Mouse (Mus musculus) megakaryocyte, embryonic 14.5 days (primary cell): ENCODE data around the gene Grip1. TPM values are rescaled to one million over a fixed set of nuclear protein-coding genes. Genes with fewer than 3 reads are reported as not detected.

Experiments used
- H3K27me3 ChIP-seq: replicated peaks from 2 replicates; pipeline ENCODE3; 2012; ENCODE audit warnings: inconsistent platforms
- H3K36me3 ChIP-seq: replicated peaks from 2 replicates; pipeline ENCODE3; 2012; ENCODE audit warnings: low read length, inconsistent platforms, mixed read lengths
- H3K4me1 ChIP-seq: 2 replicates; pipeline ENCODE4 v1.6.1; 2012; ENCODE audit warnings: inconsistent platforms
- H3K4me3 ChIP-seq: replicated peaks from 2 replicates; pipeline ENCODE3; 2012; ENCODE audit warnings: moderate library complexity, mild to moderate bottlenecking, inconsistent platforms
- H3K9me3 ChIP-seq: 2 replicates; pipeline ENCODE4 v1.6.1; 2012; ENCODE audit warnings: inconsistent platforms
- FLI1 ChIP-seq: IDR thresholded peaks from 2 replicates; pipeline ENCODE4 v1.6.1; 2012; ENCODE audit warnings: low read length, inconsistent platforms, mixed read lengths
- GATA1 ChIP-seq: IDR thresholded peaks from 3 replicates; pipeline ENCODE4 v1.6.1; 2012; ENCODE audit warnings: mixed read lengths, low read length, inconsistent platforms, borderline replicate concordance
- polyA plus RNA-seq: library from polyadenylated mRNA; stranded (reverse); fragments of >175 nt; gene quantifications from 2 replicates; pipeline ENCODE4 v1.2.3, GENCODE M21; 2012; ENCODE audit warnings: low replicate concordance; ENCODE audit not compliant: insufficient read depth

Grip1 gene
- polyA plus RNA-seq, 1 experiment, result 0.08 TPM

GRCm38 (mm10) chr10:119486936-119487335, 33.3 kb downstream of the Grip1 start:
- Histone ChIP-seq H3K4me1 (no peaks in the 10 kb centered on the region), H3K4me3 (no peak overlapping the region), H3K9me3 (peaks cover 10% of the 10 kb centered on the region; the same call in 1 of the 2 replicates), H3K36me3 (no peaks in the 10 kb centered on the region), H3K27me3 (no peaks in the 10 kb centered on the region)
- TF ChIP-seq GATA1, result no peak
- no peak for TF ChIP-seq FLI1

- H3K27me3 ChIP-seq, result no peaks in the 10 kb centered on the region
- H3K4me3 ChIP-seq, result no peak overlapping the region
- peaks cover 12% of the 10 kb centered on the region for H3K9me3 ChIP-seq
- H3K36me3 ChIP-seq, result no peaks in the 10 kb centered on the region
- no peak for TF ChIP-seq FLI1
- TF ChIP-seq GATA1, result no peak
- H3K4me1 ChIP-seq, result no peaks in the 10 kb centered on the region
Observed at GRCm38 (mm10) chr10:119490831-119491230, 37.2 kb downstream of the Grip1 start.

- no peaks in the 10 kb centered on the region for H3K36me3 ChIP-seq
- no peak for TF ChIP-seq FLI1
- TF ChIP-seq GATA1, result no peak
- no peaks in the 10 kb centered on the region for H3K27me3 ChIP-seq
- no peaks in the 10 kb centered on the region for H3K4me1 ChIP-seq
- H3K4me3 ChIP-seq, result no peak overlapping the region
- peaks cover 39% of the 10 kb centered on the region for H3K9me3 ChIP-seq
Observed at GRCm38 (mm10) chr10:119495317-119495716, 41.7 kb downstream of the Grip1 start.

- Histone ChIP-seq H3K4me3 (no peak overlapping the region), H3K4me1 (no peaks in the 10 kb centered on the region), H3K27me3 (no peaks in the 10 kb centered on the region), H3K9me3 (peaks cover 43% of the 10 kb centered on the region), H3K36me3 (no peaks in the 10 kb centered on the region)
- TF ChIP-seq FLI1, result no peak
- no peak for TF ChIP-seq GATA1
Observed at GRCm38 (mm10) chr10:119496221-119496620, 42.6 kb downstream of the Grip1 start.

- no peaks in the 10 kb centered on the region for H3K27me3 ChIP-seq
- H3K4me1 ChIP-seq, result no peaks in the 10 kb centered on the region
- H3K9me3 ChIP-seq, result peaks cover 22% of the 10 kb centered on the region
- H3K36me3 ChIP-seq, result no peaks in the 10 kb centered on the region
- no peak overlapping the region for H3K4me3 ChIP-seq
- TF ChIP-seq GATA1 (no peak), FLI1 (no peak)
Observed at GRCm38 (mm10) chr10:119521686-119522085, 68.1 kb downstream of the Grip1 start.

GRCm38 (mm10) chr10:119525730-119526129, 72.1 kb downstream of the Grip1 start:
- TF ChIP-seq FLI1, result no peak
- TF ChIP-seq GATA1, result no peak

GRCm38 (mm10) chr10:119534852-119535251, 81.2 kb downstream of the Grip1 start:
- Histone ChIP-seq H3K4me1 (no peaks in the 10 kb centered on the region), H3K36me3 (no peaks in the 10 kb centered on the region), H3K4me3 (no peak overlapping the region), H3K27me3 (no peaks in the 10 kb centered on the region), H3K9me3 (peaks cover 23% of the 10 kb centered on the region)
- TF ChIP-seq FLI1, result no peak
- TF ChIP-seq GATA1, result no peak

More at GRCm38 (mm10) chr10:119525730-119526129, 72.1 kb downstream of the Grip1 start:
- no peak overlapping the region for H3K4me3 ChIP-seq
- H3K9me3 ChIP-seq, result peaks cover 24% of the 10 kb centered on the region
- no peaks in the 10 kb centered on the region for H3K36me3 ChIP-seq
- H3K27me3 ChIP-seq, result no peaks in the 10 kb centered on the region
- H3K4me1 ChIP-seq, result no peaks in the 10 kb centered on the region

GRCm38 (mm10) chr10:119541655-119542054, 88.0 kb downstream of the Grip1 start:
- Histone ChIP-seq H3K4me3 (no peak overlapping the region), H3K36me3 (no peaks in the 10 kb centered on the region), H3K9me3 (peaks cover 23% of the 10 kb centered on the region), H3K4me1 (no peaks in the 10 kb centered on the region), H3K27me3 (no peaks in the 10 kb centered on the region)
- TF ChIP-seq FLI1 (no peak), GATA1 (no peak)

GRCm38 (mm10) chr10:119543771-119544170, 90.1 kb downstream of the Grip1 start:
- TF ChIP-seq FLI1 (no peak), GATA1 (no peak)
- Histone ChIP-seq H3K9me3 (peaks cover 26% of the 10 kb centered on the region), H3K4me1 (no peaks in the 10 kb centered on the region), H3K4me3 (no peak overlapping the region), H3K36me3 (no peaks in the 10 kb centered on the region), H3K27me3 (no peaks in the 10 kb centered on the region)

GRCm38 (mm10) chr10:119544743-119545142, 91.1 kb downstream of the Grip1 start:
- H3K4me3 ChIP-seq, result no peak overlapping the region
- no peaks in the 10 kb centered on the region for H3K36me3 ChIP-seq
- no peak for TF ChIP-seq FLI1
- no peak for TF ChIP-seq GATA1
- no peaks in the 10 kb centered on the region for H3K27me3 ChIP-seq
- peaks cover 26% of the 10 kb centered on the region for H3K9me3 ChIP-seq
- no peaks in the 10 kb centered on the region for H3K4me1 ChIP-seq

- Histone ChIP-seq H3K27me3 (no peaks in the 10 kb centered on the region), H3K9me3 (peaks cover 24% of the 10 kb centered on the region), H3K4me1 (no peaks in the 10 kb centered on the region), H3K36me3 (no peaks in the 10 kb centered on the region), H3K4me3 (no peak overlapping the region)
- no peak for TF ChIP-seq FLI1
- no peak for TF ChIP-seq GATA1
Observed at GRCm38 (mm10) chr10:119547875-119548274, 94.2 kb downstream of the Grip1 start.

- Histone ChIP-seq H3K9me3 (peaks cover 22% of the 10 kb centered on the region), H3K4me1 (no peaks in the 10 kb centered on the region)
- TF ChIP-seq GATA1 (no peak), FLI1 (no peak)
Observed at GRCm38 (mm10) chr10:119548774-119549173, 95.1 kb downstream of the Grip1 start.

More at GRCm38 (mm10) chr10:119548774-119549173, 95.1 kb downstream of the Grip1 start:
- H3K36me3 ChIP-seq, result no peaks in the 10 kb centered on the region
- no peaks in the 10 kb centered on the region for H3K27me3 ChIP-seq
- no peak overlapping the region for H3K4me3 ChIP-seq
